Mouse (Mus musculus) brain, adult 10 weeks (tissue): ENCODE data around the gene Clec4g. TPM values are rescaled to one million over a fixed set of nuclear protein-coding genes. Genes with fewer than 3 reads are reported as not detected.

Experiments used
- polyA plus RNA-seq: library from polyadenylated mRNA; stranded (reverse); fragments of 350-450 nt; fragmentation: Illumina TruSeq; extraction: RNeasy Lipid Tissue Mini Kit (QIAGEN cat#74804); gene quantifications from one replicate; pipeline ENCODE4 v1.2.3, GENCODE M21; 2015; ENCODE audit warnings: low read depth, low replicate concordance

Gene Clec4g
- polyA plus RNA-seq, result not detected

GRCm38 (mm10) chr8:3720551-3720950 lies at the start of gene Clec4g:
Clec4g (minus strand) TSS chr8:3720651.

GRCm38 (mm10) chr8:3748761-3749160 lies 28.3 kb upstream of the Clec4g start, which contains the start of gene Cd209a:
Cd209a (minus strand) TSS chr8:3748984.

GRCm38 (mm10) chr8:3694121-3694520 lies 26.3 kb downstream of the Clec4g start, which contains the start of gene Fcer2a:
Fcer2a (minus strand) TSS chr8:3694175.

GRCm38 (mm10) chr8:3676131-3676992 lies 44.1 kb downstream of the Clec4g start, which contains the start of gene Trappc5:
Trappc5 (plus strand) TSS chr8:3676299.

GRCm38 (mm10) chr8:3671980-3672491 lies 48.4 kb downstream of the Clec4g start, which contains the start of gene Fcor:
Fcor (minus strand) TSS chr8:3672362.

GRCm38 (mm10) chr8:3665507-3665906 lies 54.9 kb downstream of the Clec4g start, which contains the start of gene Mcemp1:
Mcemp1 (plus strand) TSS chr8:3665754.

Other genes starting within 250 kb of the Clec4g start
- not detected for gene Tex45, start 249.8 kb downstream of the Clec4g start, polyA plus RNA-seq
- 24.3 TPM for gene Zfp358, start 227.5 kb downstream of the Clec4g start, polyA plus RNA-seq
- gene Mcoln1, start 220.2 kb downstream of the Clec4g start, polyA plus RNA-seq, result 89.1 TPM
- gene Pnpla6, start 205.3 kb downstream of the Clec4g start, polyA plus RNA-seq, result 48.2 TPM
- not detected for gene C330021F23Rik, start 152.7 kb downstream of the Clec4g start, polyA plus RNA-seq
- gene Camsap3, start 133.4 kb downstream of the Clec4g start, polyA plus RNA-seq, result 25.7 TPM
- 31.6 TPM for gene Xab2, start 99.3 kb downstream of the Clec4g start, polyA plus RNA-seq
- 90.1 TPM for gene Pet100, start 99.1 kb downstream of the Clec4g start, polyA plus RNA-seq
- gene Pcp2, start 95.1 kb downstream of the Clec4g start, polyA plus RNA-seq, result not detected
- 87.8 TPM for gene Stxbp2, start 89.7 kb downstream of the Clec4g start, polyA plus RNA-seq
- 1.5 TPM for gene Retn, start 64.9 kb downstream of the Clec4g start, polyA plus RNA-seq
- 0.40 TPM for gene Mcemp1, start 54.9 kb downstream of the Clec4g start, polyA plus RNA-seq
- 28.4 TPM for gene Fcor, start 48.3 kb downstream of the Clec4g start, polyA plus RNA-seq
- gene Trappc5, start 44.4 kb downstream of the Clec4g start, polyA plus RNA-seq, result 33.1 TPM
- not detected for gene Fcer2a, start 26.5 kb downstream of the Clec4g start, polyA plus RNA-seq
- gene Cd209a, start 28.3 kb upstream of the Clec4g start, polyA plus RNA-seq, result 0.59 TPM
- not detected for gene Cd209e, start 133.7 kb upstream of the Clec4g start, polyA plus RNA-seq
- gene Cd209d, start 157.9 kb upstream of the Clec4g start, polyA plus RNA-seq, result not detected
- not detected for gene Cd209b, start 206.2 kb upstream of the Clec4g start, polyA plus RNA-seq
- gene Cd209c, start 234.1 kb upstream of the Clec4g start, polyA plus RNA-seq, result 0.39 TPM